Mouse (Mus musculus): Measurements from ENCODE around the gene Gm21903. TPM values are rescaled to one million over a fixed set of nuclear protein-coding genes. Genes with fewer than 3 reads are reported as not detected.

The Gm21903 gene
- not detected for polyA plus RNA-seq (2014; fragmentation: Illumina TruSeq; extraction: RNeasy Lipid Tissue Mini Kit (QIAGEN cat#74804); ENCODE audit: insufficient read depth, low read depth, low replicate concordance)

DNA sequence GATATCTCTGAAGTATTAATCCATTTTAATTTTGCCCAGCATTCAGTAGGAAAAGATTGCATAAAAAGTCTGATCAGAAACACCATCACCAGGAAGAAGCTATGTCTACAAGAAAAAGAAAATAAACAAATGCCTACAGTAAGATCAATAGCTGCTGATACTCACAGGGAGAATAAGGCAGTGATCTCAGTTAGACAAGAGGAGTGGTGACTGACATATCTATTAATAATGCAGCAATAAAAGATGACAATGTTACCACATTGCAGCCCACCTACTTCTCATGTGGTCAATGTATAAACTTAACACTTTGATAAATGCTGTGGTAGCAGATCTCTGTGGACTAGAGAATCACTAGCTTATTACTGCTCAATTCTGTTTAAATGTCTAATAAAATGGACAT, at the start of gene Gm21903:
Gene Gm21903 (minus strand): TSS at position 101 of the 400 bp plus-strand sequence.

GRCm38 (mm10) chr17:39076937-39077336, 33.8 kb upstream of the Gm21903 start, which contains the start of gene Esp23:
Gene Esp23 (minus strand): TSS chr17:39077037.

GRCm38 (mm10) chr17:39036395-39036794, 6.7 kb downstream of the Gm21903 start, which contains the start of gene Esp24:
Gene Esp24 (plus strand): TSS chr17:39036695.

Other genes with a start within 250 kb of the Gm21903 start
- not detected for gene Esp24, start 6.6 kb downstream of the Gm21903 start, polyA plus RNA-seq (2014; fragmentation: Illumina TruSeq; extraction: RNeasy Lipid Tissue Mini Kit (QIAGEN cat#74804); ENCODE audit: insufficient read depth, low read depth, low replicate concordance)
- gene Esp23, start 33.7 kb upstream of the Gm21903 start, polyA plus RNA-seq (2014; fragmentation: Illumina TruSeq; extraction: RNeasy Lipid Tissue Mini Kit (QIAGEN cat#74804); ENCODE audit: insufficient read depth, low read depth, low replicate concordance) = not detected
- gene Esp22, start 52.0 kb upstream of the Gm21903 start, polyA plus RNA-seq (2014; fragmentation: Illumina TruSeq; extraction: RNeasy Lipid Tissue Mini Kit (QIAGEN cat#74804); ENCODE audit: insufficient read depth, low read depth, low replicate concordance) = not detected